ENCODE assay signal across 27 mouse cellular contexts in the genomic region with DNA sequence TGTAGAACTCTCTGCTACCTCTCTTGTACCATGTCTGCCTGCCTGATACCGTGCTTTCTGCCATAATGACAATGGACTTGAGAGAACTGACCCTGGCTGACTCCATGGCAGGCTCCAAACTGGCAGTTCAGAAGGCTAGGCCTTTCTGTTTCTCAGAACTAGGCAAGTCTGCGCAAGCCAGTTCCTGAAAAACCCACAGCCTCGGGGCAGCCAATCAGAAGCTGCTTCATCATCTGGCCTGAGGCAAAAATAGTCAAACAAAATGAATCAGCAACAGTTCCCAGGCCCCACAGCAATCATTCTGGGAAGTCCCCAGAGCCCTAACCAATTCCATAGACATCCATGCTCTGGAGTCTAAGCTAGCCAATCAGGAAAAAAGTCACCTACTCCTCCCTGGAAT.
DNase-seq lines count a peak whose midpoint lies in the region; ATAC-seq lines count a peak whose summit lies in the region.
"Had no signal": no experiment of that assay in that cellular context is flagged by ENCODE, and none has a peak within 500 bp of the region (broad histone marks: within the 10 kb centered on the region; RNA-seq: fewer than 3 reads in every experiment).

No protein-coding gene starts in this region.

- H3K27me3 ChIP-seq in embryonic facial prominence, embryonic 11.5 days (ENCODE audit: control insufficient read depth, insufficient read depth, low read length): no peaks in the 10 kb centered on the region
- H3K27me3 ChIP-seq: embryonic facial prominence, embryonic 15.5 days; forebrain, embryonic 13.5 days; hindbrain, embryonic 12.5 days had no signal

- no peak overlapping the region for H3K4me3 ChIP-seq in embryonic facial prominence, embryonic 11.5 days (ENCODE audit: low read depth, low read length)
- H3K4me3 ChIP-seq: embryonic facial prominence, embryonic 15.5 days; erythroblast, embryonic 14.5 days; forebrain, embryonic 10.5 days; forebrain, embryonic 13.5 days; hindbrain, embryonic 12.5 days had no signal

- no peaks in the 10 kb centered on the region for H3K36me3 ChIP-seq in embryonic facial prominence, embryonic 11.5 days (replicated peaks; ENCODE audit: control insufficient read depth, insufficient read depth, low read depth, low read length)
- H3K36me3 ChIP-seq: embryonic facial prominence, embryonic 15.5 days; forebrain, embryonic 10.5 days; hindbrain, embryonic 12.5 days had no signal

- H3K4me1 ChIP-seq in embryonic facial prominence, embryonic 11.5 days (ENCODE audit: control insufficient read depth, insufficient read depth, low read length): no peaks in the 10 kb centered on the region
- H3K4me1 ChIP-seq: embryonic facial prominence, embryonic 15.5 days; forebrain, embryonic 10.5 days; forebrain, embryonic 13.5 days; hindbrain, embryonic 12.5 days had no signal

- DNase-seq in 3134 (ENCODE audit: extremely low read depth, insufficient read length, low spot score): peak; percentile 17
- DNase-seq in 416B (ENCODE audit: low read depth): peak; percentile 26
- peak; percentile 78 for DNase-seq in NIH3T3 (ENCODE audit: low read depth)
- peak; percentile 8 for DNase-seq in embryonic facial prominence, embryonic 11.5 days (ENCODE audit: low spot score)
- no peak for DNase-seq in kidney, postnatal 10 days
- DNase-seq in layer of hippocampus, adult 11-12 months (ENCODE audit: low spot score): no peak
- DNase-seq in adrenal gland, postnatal 10 days: no peak
- DNase-seq: adrenal gland, adult 2 months; adrenal gland, postnatal 36 days; B cell, adult 2 months; cerebellum, adult 18-20 months; cerebellum, adult 9-11 months; cerebellum, postnatal 25 days; gastrocnemius, postnatal 10 days; heart, adult 11 months; kidney, adult 18-20 months; kidney, adult 9 months had no signal

- H3K27ac ChIP-seq in embryonic facial prominence, embryonic 11.5 days (replicated peaks; ENCODE audit: low read depth, low read length): no peak overlapping the region
- H3K27ac ChIP-seq: embryonic facial prominence, embryonic 15.5 days; forebrain, embryonic 10.5 days; forebrain, embryonic 13.5 days; hindbrain, embryonic 12.5 days had no signal

- no peak overlapping the region for H3K4me2 ChIP-seq in embryonic facial prominence, embryonic 11.5 days (ENCODE audit: low read depth, low read length)
- H3K4me2 ChIP-seq: embryonic facial prominence, embryonic 15.5 days; forebrain, embryonic 13.5 days; heart, embryonic 11.5 days; hindbrain, embryonic 12.5 days had no signal

- no peak overlapping the region for H3K9ac ChIP-seq in embryonic facial prominence, embryonic 11.5 days (replicated peaks; ENCODE audit: low read length)
- H3K9ac ChIP-seq: embryonic facial prominence, embryonic 15.5 days; forebrain, embryonic 13.5 days; hindbrain, embryonic 12.5 days had no signal

- WGBS in embryonic facial prominence, embryonic 11.5 days: 79% methylated on average over 3 of the region's 3 CpGs

- ATAC-seq in embryonic facial prominence, embryonic 11.5 days (replicated peaks; ENCODE audit: insufficient number of reproducible peaks, low FRiP score, low TSS enrichment, low read depth): no peak
- ATAC-seq in erythroid progenitor cell, adult 5-6 weeks (replicated peaks; ENCODE audit: low FRiP score, poor library complexity, severe bottlenecking): no peak
- ATAC-seq: forebrain, embryonic 13.5 days; forebrain, embryonic 16.5 days; hindbrain, embryonic 16.5 days; intestine, embryonic 16.5 days had no signal

- H3K9me3 ChIP-seq in embryonic facial prominence, embryonic 11.5 days (replicated peaks; ENCODE audit: control insufficient read depth, low read length): no peaks in the 10 kb centered on the region
- H3K9me3 ChIP-seq: embryonic facial prominence, embryonic 15.5 days; forebrain, embryonic 10.5 days; forebrain, embryonic 13.5 days; hindbrain, embryonic 12.5 days had no signal

Comparison
In these comparisons a context has a peak if more than half of its experiments do, and no peak if none do; other contexts are left out.
1. DNase-seq: peak in 3134 (single experiment), 416B (single experiment), NIH3T3 (single experiment) and embryonic facial prominence, embryonic 11.5 days (single experiment); none in kidney, postnatal 10 days (single experiment), layer of hippocampus, adult 11-12 months (single experiment) and adrenal gland, postnatal 10 days (single experiment).